Mouse (Mus musculus) midbrain, embryonic 16.5 days (tissue): ENCODE measurements around the gene Nkx2-3. TPM values are rescaled to one million over a fixed set of nuclear protein-coding genes. Genes with fewer than 3 reads are reported as not detected.

Experiments used
- ATAC-seq: fragments of 200-750 bp; cut with Nextera tagmentation; 2 replicates; pipeline ENCODE4 v1.8.0; 2017; ENCODE audit warnings: moderate TSS enrichment
- H3K27ac ChIP-seq: fragments of 300-500 bp; sonication (generic); 2 replicates; pipeline ENCODE4 v1.5.1; 2014; ENCODE audit warnings: mild to moderate bottlenecking, low read length, mixed read lengths
- H3K27me3 ChIP-seq: fragments of 300-500 bp; sonication (generic); 2 replicates; pipeline ENCODE4 v1.6.1; 2014; ENCODE audit warnings: low read depth, low read length, mixed read lengths; ENCODE audit not compliant: control insufficient read depth, insufficient read depth
- H3K36me3 ChIP-seq: fragments of 300-500 bp; sonication (generic); 2 replicates; pipeline ENCODE4 v1.6.1; 2014; ENCODE audit warnings: mild to moderate bottlenecking, low read length, moderate library complexity, mixed read lengths; ENCODE audit not compliant: control insufficient read depth, insufficient read depth
- H3K4me1 ChIP-seq: fragments of 300-500 bp; sonication (generic); 2 replicates; pipeline ENCODE4 v1.6.1; 2014; ENCODE audit warnings: mild to moderate bottlenecking, low read length, mixed read lengths; ENCODE audit not compliant: control insufficient read depth, insufficient read depth
- H3K4me2 ChIP-seq: fragments of 300-500 bp; sonication (generic); 2 replicates; pipeline ENCODE4 v1.6.1; 2014; ENCODE audit warnings: mild to moderate bottlenecking, low read length, mixed read lengths
- H3K4me3 ChIP-seq: fragments of 300-500 bp; sonication (generic); 2 replicates; pipeline ENCODE4 v1.5.1; 2014; ENCODE audit warnings: low read depth, mild to moderate bottlenecking, low read length, moderate library complexity, mixed read lengths
- H3K9ac ChIP-seq: fragments of 300-500 bp; sonication (generic); 2 replicates; pipeline ENCODE4 v1.6.1; 2014; ENCODE audit warnings: low read depth, low read length, mixed read lengths
- H3K9me3 ChIP-seq: fragments of 300-500 bp; sonication (generic); replicated peaks from 2 replicates; pipeline ENCODE4 v1.6.1; 2014; ENCODE audit warnings: mild to moderate bottlenecking, low read length, mixed read lengths; ENCODE audit not compliant: control insufficient read depth, poor library complexity, severe bottlenecking
- WGBS: fragments of 180-500 bp; shearing (Covaris S2); extraction: QIAGEN DNeasy Blood & Tissue Kit; methylation state at CpG from one replicate; pipeline ENCODE4 v1.1.7; 2014; 5-methylcytosine and 5-hydroxymethylcytosine counted together
- polyA plus RNA-seq: library from polyadenylated mRNA; unstranded; fragments of >200 nt; fragmentation: Nextera tagmentation; extraction: Ambion mirVana; gene quantifications from 2 replicates; pipeline ENCODE4 v1.2.1, GENCODE M21; 2015

Gene Nkx2-3
- polyA plus RNA-seq, 1 experiment from 2014 or later: 0.55 TPM

GRCm38 (mm10) chr19:43627345-43627744, 15.2 kb downstream of the Nkx2-3 start:
- Histone ChIP-seq H3K4me1 (no peaks in the 10 kb centered on the region), H3K9me3 (no peaks in the 10 kb centered on the region), H3K27ac (no peak overlapping the region), H3K36me3 (no peaks in the 10 kb centered on the region), H3K27me3 (peaks cover 6% of the 10 kb centered on the region), H3K9ac (no peak overlapping the region), H3K4me3 (no peak overlapping the region), H3K4me2 (no peak overlapping the region)
- 92% methylated on average over 3 of the region's 3 CpGs for WGBS
- ATAC-seq: no peak

DNA sequence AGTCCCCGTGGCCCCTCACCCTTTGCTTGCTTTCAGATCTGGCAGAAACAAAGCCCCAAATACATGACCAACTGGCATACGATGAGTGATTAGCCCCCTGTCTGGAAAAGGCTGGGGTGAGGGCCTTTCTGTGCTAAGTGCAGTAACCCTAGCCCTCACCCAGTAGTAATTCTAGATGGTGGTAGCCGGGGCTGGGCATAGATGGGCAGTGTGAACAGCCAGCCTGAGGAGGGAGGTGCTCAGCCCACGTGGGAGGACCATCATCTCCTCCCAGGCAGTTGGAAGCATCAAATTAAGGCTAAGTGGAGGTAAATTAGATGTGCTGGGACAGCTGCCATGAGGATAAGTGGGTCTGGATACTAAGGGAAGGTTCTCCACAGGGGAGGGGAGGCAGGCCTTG, 17.0 kb downstream of the Nkx2-3 start:
- WGBS: 53% methylated on average over 4 of the region's 4 CpGs
- Histone ChIP-seq H3K27ac (no peak overlapping the region), H3K4me2 (no peak overlapping the region), H3K9me3 (no peaks in the 10 kb centered on the region), H3K27me3 (no peaks in the 10 kb centered on the region; the same call in 1 of the 2 replicates), H3K9ac (no peak overlapping the region), H3K36me3 (no peaks in the 10 kb centered on the region), H3K4me1 (no peaks in the 10 kb centered on the region), H3K4me3 (no peak overlapping the region)
- ATAC-seq: no peak

- Histone ChIP-seq H3K9ac (no peak overlapping the region), H3K4me2 (no peak overlapping the region), H3K27ac (no peak overlapping the region), H3K27me3 (no peaks in the 10 kb centered on the region), H3K4me1 (no peaks in the 10 kb centered on the region), H3K36me3 (no peaks in the 10 kb centered on the region), H3K4me3 (no peak overlapping the region), H3K9me3 (no peaks in the 10 kb centered on the region)
- no peak for ATAC-seq
- WGBS: 27% methylated on average over 12 of the region's 12 CpGs
Observed at GRCm38 (mm10) chr19:43630466-43631251, 18.5 kb downstream of the Nkx2-3 start.

DNA sequence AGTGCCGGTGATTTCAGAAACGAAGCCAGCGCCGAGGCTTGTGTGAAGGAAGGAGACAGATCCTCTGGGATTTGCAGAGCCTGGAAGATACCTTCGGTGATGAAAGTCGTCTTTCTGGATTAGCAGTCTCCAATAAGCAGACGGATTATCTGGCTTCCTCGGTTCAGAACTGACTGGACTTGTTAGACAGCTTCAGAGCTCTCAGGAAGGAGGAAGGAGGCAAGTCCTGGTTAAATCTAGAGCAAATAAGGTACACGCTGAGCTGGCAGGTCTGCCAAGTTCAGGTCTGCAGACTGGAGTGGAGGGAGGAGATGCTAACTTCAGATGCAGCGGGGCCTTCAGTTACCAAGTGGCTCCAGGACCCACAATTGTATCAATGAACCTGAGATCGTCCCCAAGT, 29.7 kb downstream of the Nkx2-3 start:
- H3K27me3 ChIP-seq: no peaks in the 10 kb centered on the region
- no peaks in the 10 kb centered on the region for H3K36me3 ChIP-seq
- ATAC-seq: no peak
- no peak overlapping the region for H3K4me2 ChIP-seq
- no peak overlapping the region for H3K9ac ChIP-seq
- WGBS: 60% methylated on average over 11 of the region's 11 CpGs
- H3K27ac ChIP-seq: no peak overlapping the region
- H3K9me3 ChIP-seq: no peaks in the 10 kb centered on the region
- no peak overlapping the region for H3K4me3 ChIP-seq
- no peaks in the 10 kb centered on the region for H3K4me1 ChIP-seq

- ATAC-seq: no peak
- WGBS: 91% methylated on average over 9 of the region's 9 CpGs
- Histone ChIP-seq H3K4me2 (no peak overlapping the region), H3K9ac (no peak overlapping the region), H3K36me3 (no peaks in the 10 kb centered on the region), H3K27ac (no peak overlapping the region), H3K4me1 (no peaks in the 10 kb centered on the region), H3K9me3 (no peaks in the 10 kb centered on the region), H3K27me3 (no peaks in the 10 kb centered on the region), H3K4me3 (no peak overlapping the region)
Observed at GRCm38 (mm10) chr19:43642843-43643242, 30.7 kb downstream of the Nkx2-3 start.

DNA sequence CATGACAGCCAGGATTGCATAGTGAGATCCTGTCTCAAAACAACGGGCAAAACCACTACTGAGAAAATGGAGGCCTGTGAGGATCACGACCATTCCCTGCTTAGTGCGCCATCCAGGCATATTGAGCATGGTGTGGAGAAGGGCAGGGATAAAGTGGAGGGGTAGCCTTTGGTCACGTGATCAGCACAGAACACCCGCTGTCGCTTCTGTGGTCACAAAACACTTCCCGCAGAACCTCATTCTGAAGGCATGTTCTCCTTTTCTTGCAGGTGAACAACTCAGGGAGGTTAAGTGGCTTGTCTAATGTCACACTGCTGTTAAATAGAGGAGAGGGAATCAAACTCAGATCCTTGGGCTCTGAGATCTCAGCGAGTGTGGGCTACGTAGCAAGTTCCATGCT, 33.4 kb downstream of the Nkx2-3 start:
- H3K4me2 ChIP-seq: no peak overlapping the region
- H3K9ac ChIP-seq: no peak overlapping the region
- no peaks in the 10 kb centered on the region for H3K27me3 ChIP-seq
- ATAC-seq: no peak
- no peaks in the 10 kb centered on the region for H3K36me3 ChIP-seq
- H3K4me3 ChIP-seq: no peak overlapping the region
- no peaks in the 10 kb centered on the region for H3K4me1 ChIP-seq
- no peaks in the 10 kb centered on the region for H3K9me3 ChIP-seq
- H3K27ac ChIP-seq: no peak overlapping the region
- WGBS: 92% methylated on average over 9 of the region's 9 CpGs

GRCm38 (mm10) chr19:43646852-43647251, 34.7 kb downstream of the Nkx2-3 start:
- H3K9ac ChIP-seq: no peak overlapping the region
- no peak overlapping the region for H3K27ac ChIP-seq
- no peak for ATAC-seq
- no peaks in the 10 kb centered on the region for H3K4me1 ChIP-seq
- no peaks in the 10 kb centered on the region for H3K27me3 ChIP-seq
- no peak overlapping the region for H3K4me3 ChIP-seq
- WGBS: 65% methylated on average over 7 of the region's 7 CpGs
- H3K9me3 ChIP-seq: no peaks in the 10 kb centered on the region
- H3K4me2 ChIP-seq: no peak overlapping the region
- no peaks in the 10 kb centered on the region for H3K36me3 ChIP-seq

DNA sequence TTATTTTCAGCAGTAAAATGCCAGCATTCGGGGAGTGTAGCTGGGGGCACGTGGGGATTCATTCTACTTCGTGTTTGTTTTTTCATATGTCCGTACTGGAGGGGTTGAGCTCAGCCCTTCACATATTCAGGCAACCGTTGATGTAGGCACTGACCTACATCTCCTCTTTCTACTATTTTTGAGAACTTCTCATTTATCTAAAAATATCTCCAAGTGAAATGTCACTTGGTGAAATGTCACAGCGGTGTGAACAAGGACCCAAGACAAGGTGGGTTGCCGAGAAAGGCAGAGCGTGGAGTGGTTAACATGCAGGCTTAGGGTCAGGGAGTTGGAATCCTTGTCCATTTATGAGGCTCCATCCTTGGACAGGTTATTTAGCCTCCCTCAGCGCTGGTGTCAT, 35.1 kb downstream of the Nkx2-3 start:
- H3K4me2 ChIP-seq: no peak overlapping the region
- no peak overlapping the region for H3K4me3 ChIP-seq
- no peaks in the 10 kb centered on the region for H3K27me3 ChIP-seq
- no peak overlapping the region for H3K9ac ChIP-seq
- H3K4me1 ChIP-seq: no peaks in the 10 kb centered on the region
- no peaks in the 10 kb centered on the region for H3K36me3 ChIP-seq
- H3K9me3 ChIP-seq: no peaks in the 10 kb centered on the region
- 92% methylated on average over 9 of the region's 9 CpGs for WGBS
- ATAC-seq: no peak
- H3K27ac ChIP-seq: no peak overlapping the region

- Histone ChIP-seq H3K27me3 (no peaks in the 10 kb centered on the region), H3K36me3 (no peaks in the 10 kb centered on the region), H3K4me3 (no peak overlapping the region), H3K9me3 (no peaks in the 10 kb centered on the region), H3K27ac (no peak overlapping the region), H3K9ac (no peak overlapping the region), H3K4me1 (no peaks in the 10 kb centered on the region), H3K4me2 (no peak overlapping the region)
- ATAC-seq: no peak
- 98% methylated on average over 4 of the region's 4 CpGs for WGBS
Observed at GRCm38 (mm10) chr19:43648343-43648742, 36.2 kb downstream of the Nkx2-3 start.
